Comparison of ENCODE assay signal across 29 mouse cellular contexts in the genomic region with DNA sequence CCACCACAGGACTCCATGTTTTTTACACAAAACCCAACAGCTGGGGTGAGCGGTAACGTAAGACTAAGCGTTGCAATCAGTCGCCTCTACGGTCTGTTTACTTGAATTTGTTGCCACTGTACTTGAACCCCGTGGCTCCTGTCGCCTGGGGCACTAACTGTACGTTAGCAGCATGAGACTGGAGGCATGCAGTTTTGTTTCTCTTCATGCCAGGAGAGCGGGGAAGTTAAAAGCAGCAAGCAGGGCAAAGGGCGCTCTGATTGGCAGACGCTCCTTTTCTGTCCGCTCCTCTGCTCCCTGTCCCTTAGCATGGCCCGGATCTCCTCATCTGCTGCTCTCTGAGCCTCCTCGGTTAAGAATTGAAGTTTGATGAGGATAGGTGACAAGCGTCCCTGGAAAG. TPM values are rescaled to one million over a fixed set of nuclear protein-coding genes. Genes with fewer than 3 reads are reported as not detected.
"Had no signal": no experiment of that assay in that cellular context is flagged by ENCODE, and none has a peak within 500 bp of the region (broad histone marks: within the 10 kb centered on the region; RNA-seq: fewer than 3 reads in every experiment).

No protein-coding gene starts in this region.

- H3K27ac ChIP-seq: gastrocnemius, adult 2 months; heart, embryonic 10.5 days; intestine, embryonic 15.5 days; kidney, postnatal 0 days; layer of hippocampus, adult 2 months; left cerebral cortex, adult 2 months; limb, embryonic 10.5 days; limb, embryonic 12.5 days; liver, embryonic 13.5 days; liver, embryonic 15.5 days had no signal

- ATAC-seq: forebrain, embryonic 16.5 days; hindbrain, embryonic 16.5 days; inflammation-experienced regulatory T-cells, adult 6 months; intestine, embryonic 15.5 days; intestine, postnatal 0 days; liver, postnatal 0 days had no signal

- H3K4me1 ChIP-seq: intestine, embryonic 15.5 days; limb, embryonic 10.5 days; limb, embryonic 12.5 days; liver, embryonic 13.5 days; liver, embryonic 15.5 days had no signal

- H3K36me3 ChIP-seq: heart, embryonic 10.5 days; heart, embryonic 12.5 days; hindbrain, embryonic 13.5 days; intestine, embryonic 15.5 days; limb, embryonic 10.5 days; limb, embryonic 12.5 days; liver, embryonic 13.5 days; liver, embryonic 15.5 days had no signal

- H3K27me3 ChIP-seq: hindbrain, embryonic 13.5 days; intestine, embryonic 15.5 days; limb, embryonic 12.5 days; liver, embryonic 13.5 days; liver, embryonic 15.5 days had no signal

- H3K9me3 ChIP-seq: heart, embryonic 10.5 days; heart, embryonic 12.5 days; hindbrain, embryonic 13.5 days; intestine, embryonic 15.5 days; limb, embryonic 10.5 days; limb, embryonic 12.5 days; liver, embryonic 13.5 days; liver, embryonic 15.5 days had no signal

- H3K4me3 ChIP-seq: gastrocnemius, adult 2 months; heart, embryonic 10.5 days; heart, embryonic 12.5 days; hindbrain, embryonic 13.5 days; intestine, embryonic 15.5 days; layer of hippocampus, adult 2 months; left cerebral cortex, adult 2 months; limb, embryonic 10.5 days; limb, embryonic 12.5 days; liver, embryonic 13.5 days; liver, embryonic 15.5 days had no signal

- H3K4me2 ChIP-seq: heart, embryonic 12.5 days; hindbrain, embryonic 13.5 days; intestine, embryonic 15.5 days; limb, embryonic 12.5 days; liver, embryonic 13.5 days; liver, embryonic 15.5 days had no signal

- DNase-seq: gastrocnemius, adult 2 months; gastrocnemius, postnatal 10 days; gastrocnemius, postnatal 25 days; heart, adult 18-20 months; heart, postnatal 10 days; heart, postnatal 4 days; liver; liver, embryonic 13.5 days; liver, postnatal 0 days had no signal

- H3K9ac ChIP-seq: heart, embryonic 12.5 days; intestine, embryonic 15.5 days; limb, embryonic 12.5 days; liver, embryonic 13.5 days; liver, embryonic 15.5 days; liver, postnatal 0 days had no signal

RNA-seq across cellular contexts. Expression of gene Ccdc185, which starts 53.9 kb away (rescaled TPM):
- polyA plus RNA-seq: forebrain, embryonic 16.5 days; frontal cortex, adult 2 months; heart, embryonic 12.5 days; heart, embryonic 14.5 days; heart, embryonic 16.5 days; hindbrain, embryonic 11.5 days; hindbrain, embryonic 13.5 days; hindbrain, embryonic 16.5 days; inflammation-experienced regulatory T-cells, adult 6 months; intestine, embryonic 15.5 days; intestine, postnatal 0 days; kidney, embryonic 14.5 days; kidney, postnatal 0 days; limb, embryonic 10.5 days; limb, embryonic 12.5 days; limb, embryonic 14.5 days; liver, embryonic 13.5 days; liver, embryonic 15.5 days; liver, postnatal 0 days had no signal
